Mouse (Mus musculus) adrenal gland, adult 18-20 months (tissue): ENCODE data around the gene Gm7298. TPM values are rescaled to one million over a fixed set of nuclear protein-coding genes. Genes with fewer than 3 reads are reported as not detected.
"Not testable (repeated sequence)": the region's sequence is repeated elsewhere in the genome, so short reads cannot be mapped to it uniquely, and the experiment has no call there.

Experiments used
- DNase-seq, 2 experiments: peaks; one replicate each; pipeline ENCODE4 v3.0.0; 2021 to 2022; ENCODE audit warnings: low spot score in 2 of 2
- long read RNA-seq, 2 experiments: library from polyadenylated mRNA; stranded (forward); transcript quantifications; one replicate each; pipeline ENCODE4 v2.0.0; 2021
- total RNA-seq, 2 experiments: library from RNA; stranded (reverse); gene quantifications; 1 replicate in 1 of 2; 2 replicates in 1 of 2; pipeline ENCODE4 v1.2.3; 2021

Gm7298 gene
- total RNA-seq: 1 to 10 TPM in 1 of 2 experiments, not detected in 1; 3.3 TPM
- long read RNA-seq, experiment 1: 0 reads
- long read RNA-seq, experiment 2, partial matches to known transcripts: 0 of 1 reads
- long read RNA-seq, experiment 2, other reads (novel, unspliced or antisense): 1 of 1 reads

DNA sequence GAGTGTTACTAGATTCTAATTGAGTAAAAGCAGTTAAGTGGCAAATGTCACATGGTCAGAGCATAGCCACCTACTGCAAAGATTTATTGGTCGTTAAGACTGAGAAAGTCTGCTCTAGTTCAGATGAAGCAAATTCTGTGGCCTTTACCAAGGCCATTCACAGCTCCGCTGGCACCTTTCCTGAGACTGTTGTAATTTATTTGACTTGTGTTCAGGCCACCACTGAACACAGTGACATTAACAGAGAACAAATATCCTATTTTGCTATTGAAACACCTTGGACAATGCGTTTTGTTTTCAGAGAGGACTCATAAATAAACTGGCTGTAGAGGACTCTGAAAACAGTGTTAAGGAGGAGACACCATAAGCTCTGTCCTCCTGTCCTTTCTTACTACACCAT lies at the start of gene Gm7298:
Gm7298 (plus strand) TSS at position 301 of the 400 bp plus-strand sequence.
- DNase-seq: no peak

DNA sequence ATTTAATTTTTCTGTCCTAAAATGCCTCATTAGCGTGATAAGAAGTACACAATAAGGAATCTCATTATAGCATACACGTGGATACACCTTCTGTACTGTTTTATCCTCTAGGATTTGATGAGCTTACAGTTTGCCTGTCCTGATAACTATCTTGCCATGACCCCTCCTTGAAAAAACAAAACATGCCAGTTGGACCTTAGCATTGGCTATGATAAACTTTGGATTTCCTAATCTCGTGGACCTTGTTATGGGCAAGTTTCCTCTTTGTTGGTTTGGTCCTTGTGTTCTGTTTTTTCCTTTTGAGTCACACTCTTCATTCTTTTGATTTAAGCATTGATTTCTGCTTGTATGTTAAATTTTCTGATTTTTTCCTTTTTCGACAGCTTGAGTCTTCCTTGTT lies 95.3 kb downstream of the Gm7298 start:
- no peak for DNase-seq

DNA sequence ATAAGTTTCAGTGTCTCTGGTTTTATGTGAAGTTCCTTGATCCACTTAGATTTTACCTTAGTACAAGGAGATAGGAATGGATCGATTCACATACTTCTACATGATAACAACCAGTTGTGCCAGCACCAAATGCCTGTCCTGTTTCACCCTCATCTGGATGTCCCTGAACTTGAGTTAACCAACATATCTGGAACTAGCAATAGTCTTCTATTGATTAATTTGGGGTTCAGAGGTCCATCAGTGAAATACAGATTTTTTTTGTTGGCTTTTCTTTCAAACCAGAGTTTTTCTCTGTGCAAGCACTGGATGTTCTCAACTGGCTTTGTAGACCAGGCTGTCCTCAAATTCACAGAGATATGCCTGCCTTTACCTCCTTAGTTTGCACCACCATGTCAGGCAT lies 103.6 kb downstream of the Gm7298 start:
- no peak for DNase-seq

DNA sequence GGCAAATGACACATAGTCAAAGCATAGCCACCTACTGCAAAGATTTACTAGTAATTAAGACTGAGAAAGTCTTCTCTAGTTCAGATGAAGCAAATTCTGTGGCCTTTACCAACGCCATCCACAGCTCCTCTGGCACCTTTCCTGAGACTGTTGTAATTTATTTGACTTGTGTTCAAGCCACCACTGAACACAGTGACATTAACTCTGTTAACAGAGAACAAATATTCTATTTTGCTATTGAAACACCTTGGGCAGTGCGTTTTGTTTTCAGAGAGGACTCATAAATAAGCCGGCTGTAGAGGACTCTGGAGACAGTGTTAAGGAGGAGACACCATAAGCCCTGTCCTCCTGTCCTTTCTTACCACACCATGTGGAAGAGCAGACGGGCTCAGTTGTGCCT lies 105.5 kb downstream of the Gm7298 start, which contains the start of gene Mug1:
Mug1 (plus strand) TSS at position 271 of the 400 bp plus-strand sequence.
- DNase-seq: not testable (repeated sequence)

Other genes with a start within 250 kb of the Gm7298 start
- gene A2m, start 97.6 kb upstream of the Gm7298 start, total RNA-seq: 10 to 100 TPM in 1 of 2 experiments, 1 to 10 TPM in 1; 1.1 to 18.7 TPM
- 1 to 10 TPM in 1 of 2 experiments, not detected in 1; 2.5 TPM for gene Mug1, start 105.6 kb downstream of the Gm7298 start, total RNA-seq